Mouse (Mus musculus) cerebellum, postnatal 36 days (tissue): Measurements from ENCODE around the gene Ufm1.

ENCODE experiments used
- DNase-seq, 2 experiments: peaks; one replicate each; pipeline ENCODE4 v3.0.0; 2021 to 2022; ENCODE audit warnings: mixed read lengths in 2 of 2

The Ufm1 gene

DNA sequence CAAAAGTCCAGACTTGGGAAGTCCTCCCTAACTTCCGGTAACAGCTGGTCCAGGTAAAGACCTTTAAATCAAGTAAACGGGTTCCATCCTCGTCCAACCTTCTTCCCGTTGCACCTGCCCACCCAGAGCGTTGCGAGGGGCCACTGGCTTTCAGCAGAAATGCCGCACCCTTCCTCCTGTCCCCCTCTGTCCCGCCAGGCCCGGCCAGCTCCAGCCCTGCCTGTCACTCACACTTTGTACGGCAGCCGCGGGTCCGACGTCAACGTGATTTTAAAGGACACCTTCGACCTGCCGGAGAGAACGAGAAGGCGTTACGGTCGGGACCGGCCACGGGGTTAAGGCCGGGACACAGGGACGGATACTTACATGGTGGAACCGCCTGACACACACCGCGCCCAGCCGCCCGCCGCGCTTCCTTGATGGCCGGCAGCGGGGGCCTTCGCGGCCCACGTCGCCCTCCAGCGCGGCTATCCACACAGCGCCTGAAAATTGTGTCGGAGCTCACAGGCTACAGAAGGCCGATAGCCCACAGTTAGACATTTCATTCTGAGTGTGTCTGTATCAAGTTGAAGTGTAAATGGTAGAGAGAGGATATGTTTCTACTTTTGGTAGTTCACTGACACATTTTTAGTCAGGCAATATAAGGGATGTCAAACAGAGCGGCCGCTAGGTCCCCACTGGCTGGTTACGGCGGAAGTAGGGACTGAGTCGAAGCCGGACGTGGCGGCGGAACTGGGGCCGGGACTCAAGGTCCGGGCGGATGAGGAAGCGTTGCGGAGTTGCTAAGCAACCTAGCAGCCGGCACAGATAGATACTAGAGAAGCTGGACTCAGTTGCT lies at the start of gene Ufm1:
Ufm1 (minus strand) TSS at position 448 of the 838 bp plus-strand sequence.
- DNase-seq, result peak; percentile 91 to 93

DNA sequence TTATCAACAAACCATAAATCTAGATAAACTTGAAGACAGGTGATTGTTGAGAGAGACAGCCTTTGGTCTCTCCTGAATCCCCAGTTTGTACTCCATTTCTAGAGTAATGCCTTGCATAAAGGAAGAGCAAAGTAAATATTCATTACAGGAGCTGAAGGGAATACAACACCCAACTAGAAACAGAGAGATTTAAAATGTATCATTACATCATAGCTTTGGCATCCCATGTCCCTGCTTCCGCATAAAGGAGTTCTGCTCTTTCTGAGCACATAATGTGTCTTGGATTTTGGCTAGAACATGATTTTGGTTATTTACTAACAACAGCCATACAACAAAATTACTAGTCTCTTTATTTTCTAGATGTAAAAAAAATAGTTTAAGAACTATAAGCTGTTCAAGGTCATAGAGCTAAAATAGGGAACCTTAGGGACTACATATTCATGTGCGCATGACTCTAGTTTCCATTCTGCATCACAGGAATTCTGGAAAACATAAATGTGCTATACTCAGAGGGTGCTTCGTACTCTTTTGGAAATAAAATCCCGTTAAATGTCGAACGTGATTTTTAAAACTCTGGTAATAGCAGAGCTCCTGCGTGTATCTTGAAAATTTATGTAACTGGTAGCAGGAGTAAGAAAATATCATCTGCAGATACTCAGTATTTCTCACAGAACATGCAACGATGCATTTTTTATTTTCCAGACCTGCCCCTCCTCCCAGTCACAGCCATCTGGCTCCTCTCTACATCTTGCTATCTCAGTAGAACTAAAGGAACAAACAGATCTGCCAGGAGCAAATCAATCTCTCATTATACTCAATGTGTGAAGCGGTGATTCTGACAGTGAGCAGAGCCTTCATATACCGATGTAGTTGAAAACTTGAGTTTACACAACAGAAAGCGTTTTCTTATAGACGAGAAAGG lies 27.2 kb upstream of the Ufm1 start:
- DNase-seq, result no peak

GRCm38 (mm10) chr3:53871596-53871995 lies 8.0 kb upstream of the Ufm1 start:
- no peak for DNase-seq

DNA sequence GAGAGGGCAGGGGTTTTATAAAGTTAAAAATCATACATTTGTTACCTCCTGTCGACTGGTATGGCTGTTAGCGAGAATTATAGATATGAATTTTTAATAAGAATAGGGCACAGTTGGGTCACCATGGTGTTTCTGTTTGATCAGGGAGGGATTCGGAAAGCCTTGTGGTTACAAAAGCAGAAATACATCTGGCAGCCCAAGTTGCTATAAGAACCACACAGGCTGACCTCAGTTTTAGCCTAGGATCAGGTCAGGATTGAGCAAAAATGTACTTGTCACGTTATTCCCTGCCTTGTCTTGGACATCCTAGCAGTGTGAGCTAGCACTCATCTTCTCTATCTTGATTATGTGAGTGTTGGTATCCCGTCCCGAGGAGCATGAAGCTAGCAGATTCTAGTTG lies 6.9 kb upstream of the Ufm1 start:
- DNase-seq, result no peak

GRCm38 (mm10) chr3:53869263-53869662 lies 5.6 kb upstream of the Ufm1 start:
- no peak for DNase-seq

- DNase-seq, result no peak
Measured at GRCm38 (mm10) chr3:53868212-53868611, 4.6 kb upstream of the Ufm1 start.

- DNase-seq, result no peak
Measured at GRCm38 (mm10) chr3:53854831-53855230, 8.8 kb downstream of the Ufm1 start.

DNA sequence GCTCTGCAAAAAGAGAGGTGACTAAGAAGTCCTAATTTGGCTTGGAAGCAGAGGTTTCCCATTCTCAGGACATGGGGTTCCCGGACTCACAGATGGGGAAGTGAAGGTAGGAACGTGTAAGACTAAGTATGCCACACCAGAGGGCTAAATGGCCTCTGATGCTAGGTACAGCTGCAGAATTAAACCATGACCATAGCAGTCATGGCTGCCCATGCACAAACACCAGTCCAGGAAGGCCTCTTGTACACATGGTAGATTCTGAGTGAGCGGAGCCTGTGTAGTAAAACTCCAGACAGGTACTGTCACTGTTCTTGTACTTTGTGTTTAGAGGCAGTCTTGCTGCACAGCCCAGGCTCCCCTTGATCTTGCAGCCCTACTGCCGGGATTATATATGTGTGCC lies 9.4 kb downstream of the Ufm1 start:
- no peak for DNase-seq

DNA sequence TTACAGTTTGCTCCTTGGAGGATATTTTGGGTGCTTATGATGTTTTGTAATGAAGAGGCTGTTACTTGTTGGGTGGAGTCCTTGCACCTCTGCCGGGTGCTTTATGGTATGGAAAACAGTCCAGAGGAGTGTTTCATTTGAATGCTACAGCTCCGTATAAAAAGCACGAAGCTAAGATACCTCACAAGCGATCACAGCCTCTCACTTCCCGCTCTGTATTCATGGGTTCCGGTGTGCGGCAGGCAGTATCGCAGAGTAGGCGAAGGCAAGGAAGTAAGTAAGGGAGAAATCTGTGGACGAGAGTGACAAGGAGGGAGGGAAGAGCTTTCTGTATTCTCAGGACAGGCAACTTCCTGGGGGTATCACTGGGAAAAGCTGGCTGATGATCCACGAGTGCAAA lies 15.4 kb downstream of the Ufm1 start:
- DNase-seq, result no peak

DNA sequence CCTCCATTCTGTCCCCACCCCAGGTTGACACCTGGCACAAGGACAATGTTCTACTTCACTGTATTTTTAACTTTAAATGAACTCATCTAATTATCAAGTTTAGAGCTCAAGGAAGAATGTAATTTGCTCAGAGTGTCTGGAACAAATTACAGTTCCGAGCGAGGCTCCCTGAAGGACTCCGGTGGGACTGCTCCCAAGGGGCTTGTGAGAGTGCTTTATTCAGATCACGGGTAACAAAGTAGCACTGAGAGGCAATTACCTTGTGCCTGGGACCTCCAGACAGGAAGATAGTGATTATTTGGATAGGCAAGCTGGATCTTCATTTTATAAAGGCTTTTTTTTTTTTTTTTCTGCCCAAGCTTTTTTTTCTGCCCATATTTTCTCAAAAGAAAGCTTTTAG lies 15.9 kb downstream of the Ufm1 start:
- DNase-seq, result no peak

DNA sequence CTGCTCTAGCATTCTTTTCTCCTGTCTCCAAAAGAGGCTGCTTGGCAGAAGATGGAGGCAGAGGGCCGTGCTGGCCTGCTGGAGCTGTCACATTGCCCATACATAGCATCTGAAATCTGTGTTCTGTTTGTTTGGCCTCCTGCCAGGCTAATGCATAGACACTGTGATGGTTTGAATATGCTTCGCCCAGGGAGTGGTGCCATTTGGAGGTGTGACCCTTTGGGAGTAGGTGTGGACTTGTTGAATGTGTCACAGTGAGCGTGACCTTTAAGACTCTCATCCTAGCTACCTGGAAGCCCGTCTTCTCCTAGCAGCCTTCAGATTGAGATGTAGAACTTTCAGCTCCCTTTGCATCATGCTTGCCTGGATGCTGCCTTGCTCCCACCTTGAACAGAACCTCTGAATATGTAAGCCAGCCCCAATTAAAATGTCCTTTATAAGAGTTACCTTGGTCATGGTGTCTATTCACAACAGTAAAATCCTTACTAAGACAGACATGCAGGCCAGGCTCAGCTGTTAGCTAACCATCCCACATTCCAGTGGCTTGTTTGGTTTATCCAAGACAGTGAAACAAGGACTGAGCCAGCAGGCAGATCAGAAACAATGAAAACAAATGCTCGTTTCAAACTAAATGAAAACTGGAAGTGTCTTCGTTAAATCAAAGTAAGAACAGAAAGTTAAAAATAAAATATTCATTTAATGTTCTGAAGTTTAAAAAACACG lies 17.3 kb downstream of the Ufm1 start:
- no peak for DNase-seq

- DNase-seq, result no peak
Measured at GRCm38 (mm10) chr3:53844786-53845185, 18.8 kb downstream of the Ufm1 start, which contains the start of gene Gm10985. Gm10985 (plus strand) TSS chr3:53845086.

- DNase-seq, result no peak
Measured at GRCm38 (mm10) chr3:53834238-53834637, 29.4 kb downstream of the Ufm1 start.

- DNase-seq, result no peak
Measured at GRCm38 (mm10) chr3:53813421-53813977, 50.1 kb downstream of the Ufm1 start.
